Mouse (Mus musculus) right cerebral cortex, adult 18-20 months (tissue): Measurements from ENCODE around the gene Rsu1.

ENCODE experiments used
- DNase-seq: peaks from one replicate; pipeline ENCODE4 v3.0.0; 2022; ENCODE audit warnings: mixed read lengths

The Rsu1 gene

GRCm38 (mm10) chr2:13271165-13271957 is at the start of gene Rsu1:
Gene Rsu1 (minus strand): TSS chr2:13271415.
- peak; percentile 99 for DNase-seq

GRCm38 (mm10) chr2:13303376-13303775 is 32.2 kb upstream of the Rsu1 start:
- DNase-seq = no peak

- no peak for DNase-seq
Measured at GRCm38 (mm10) chr2:13299031-13299430, 27.8 kb upstream of the Rsu1 start.

- DNase-seq = no peak
Measured at GRCm38 (mm10) chr2:13297733-13298132, 26.5 kb upstream of the Rsu1 start.

- DNase-seq = no peak
Measured at GRCm38 (mm10) chr2:13290661-13291060, 19.4 kb upstream of the Rsu1 start.

- DNase-seq = no peak
Measured at GRCm38 (mm10) chr2:13290070-13290469, 18.9 kb upstream of the Rsu1 start.

- no peak for DNase-seq
Measured at GRCm38 (mm10) chr2:13278114-13278862, 7.1 kb upstream of the Rsu1 start.

- no peak for DNase-seq
Measured at GRCm38 (mm10) chr2:13275874-13276273, 4.7 kb upstream of the Rsu1 start.

GRCm38 (mm10) chr2:13270736-13271135 is 479 bp downstream of the Rsu1 start:
- no peak for DNase-seq

GRCm38 (mm10) chr2:13268681-13269293 is 2.4 kb downstream of the Rsu1 start:
- no peak for DNase-seq

GRCm38 (mm10) chr2:13264875-13265274 is 6.3 kb downstream of the Rsu1 start:
- DNase-seq = peak; percentile 12

GRCm38 (mm10) chr2:13263150-13263549 is 8.1 kb downstream of the Rsu1 start:
- no peak for DNase-seq

- no peak for DNase-seq
Measured at GRCm38 (mm10) chr2:13258606-13259005, 12.6 kb downstream of the Rsu1 start.

- no peak for DNase-seq
Measured at GRCm38 (mm10) chr2:13240711-13241110, 30.5 kb downstream of the Rsu1 start.

GRCm38 (mm10) chr2:13237140-13237901 is 33.9 kb downstream of the Rsu1 start:
- peak; percentile 49 for DNase-seq

GRCm38 (mm10) chr2:13235696-13236095 is 35.5 kb downstream of the Rsu1 start:
- no peak for DNase-seq

- no peak for DNase-seq
Measured at GRCm38 (mm10) chr2:13234796-13235195, 36.4 kb downstream of the Rsu1 start.

GRCm38 (mm10) chr2:13233902-13234301 is 37.3 kb downstream of the Rsu1 start:
- DNase-seq = no peak

GRCm38 (mm10) chr2:13233254-13233835 is 37.9 kb downstream of the Rsu1 start:
- no peak for DNase-seq

- DNase-seq = no peak
Measured at GRCm38 (mm10) chr2:13232305-13232704, 38.9 kb downstream of the Rsu1 start.

GRCm38 (mm10) chr2:13229686-13230085 is 41.5 kb downstream of the Rsu1 start:
- DNase-seq = no peak

GRCm38 (mm10) chr2:13226031-13226430 is 45.2 kb downstream of the Rsu1 start:
- no peak for DNase-seq

GRCm38 (mm10) chr2:13224546-13224945 is 46.7 kb downstream of the Rsu1 start:
- no peak for DNase-seq
